Mouse (Mus musculus) gastrocnemius, postnatal 25 days (tissue): ENCODE measurements at regions not wholly inside any gene's neighbourhood (a gene's known extent, or its start where the extent isn't known, plus 50 kb on each side); places are given as distances from the start of the nearest gene placed in this dataset.
"Not testable (repeated sequence)": the region's sequence is repeated elsewhere in the genome, so short reads cannot be mapped to it uniquely, and the experiment has no call there.

ENCODE experiments used
- DNase-seq: peaks from one replicate; pipeline ENCODE4 v3.0.0; 2022

DNA sequence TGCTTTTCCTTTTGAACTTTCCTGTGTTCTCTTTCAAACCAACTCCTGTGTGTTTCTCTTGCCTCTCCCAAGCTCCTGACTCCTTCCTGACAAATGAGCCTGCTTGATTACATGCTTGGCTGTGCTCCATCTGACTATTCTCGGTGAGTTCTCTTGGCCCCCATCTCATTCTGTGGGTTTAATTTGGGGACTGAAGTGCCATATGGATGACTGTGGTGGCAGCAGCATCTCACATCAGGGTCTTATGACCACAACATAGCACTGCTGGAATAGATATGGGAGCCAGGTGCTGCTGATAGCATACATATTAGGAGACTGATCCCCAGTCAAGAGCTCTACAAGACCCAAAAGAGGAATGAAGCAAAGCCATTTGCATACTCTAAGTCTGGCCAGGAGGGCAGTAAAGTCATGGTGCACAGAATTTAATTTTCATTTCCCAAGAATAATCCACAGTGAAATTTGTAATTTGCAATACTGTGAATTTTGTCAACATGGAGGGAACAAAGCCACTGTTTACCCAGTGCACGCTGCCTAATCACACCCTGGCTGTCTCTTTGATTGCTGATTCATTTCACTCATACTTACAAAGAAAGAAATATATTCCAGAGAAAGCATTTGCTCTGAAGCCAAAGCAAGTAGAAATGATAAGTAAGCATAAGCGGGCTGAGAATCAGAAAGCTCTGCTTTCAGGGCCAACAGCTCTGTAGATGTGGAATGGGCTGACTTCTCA is 1478.4 kb upstream of the Gm7489 start:
- no peak for DNase-seq

GRCm38 (mm10) chr15:52412869-52413771 is 1471.6 kb upstream of the Gm7489 start:
- peak; percentile 12 for DNase-seq

DNA sequence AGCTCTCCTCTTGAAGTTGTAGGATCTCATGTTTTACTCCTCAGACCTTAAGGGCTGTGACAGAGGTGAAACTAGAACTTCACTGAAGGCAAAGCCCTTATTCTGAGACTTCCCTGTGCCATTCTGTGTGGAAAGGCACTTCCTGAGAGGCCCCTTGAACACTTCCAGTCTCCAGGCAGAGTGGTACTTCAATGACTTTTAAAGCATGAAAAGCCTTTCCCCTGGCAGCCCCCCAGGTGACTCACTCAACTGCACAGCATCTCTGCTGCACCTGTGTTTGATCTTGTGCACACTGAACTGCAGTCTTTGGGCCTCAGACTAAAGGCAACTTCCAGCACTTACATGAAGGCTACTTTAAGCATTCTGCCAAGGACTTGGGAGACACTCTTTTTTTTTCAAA is 1458.7 kb upstream of the Gm7489 start:
- no peak for DNase-seq

DNA sequence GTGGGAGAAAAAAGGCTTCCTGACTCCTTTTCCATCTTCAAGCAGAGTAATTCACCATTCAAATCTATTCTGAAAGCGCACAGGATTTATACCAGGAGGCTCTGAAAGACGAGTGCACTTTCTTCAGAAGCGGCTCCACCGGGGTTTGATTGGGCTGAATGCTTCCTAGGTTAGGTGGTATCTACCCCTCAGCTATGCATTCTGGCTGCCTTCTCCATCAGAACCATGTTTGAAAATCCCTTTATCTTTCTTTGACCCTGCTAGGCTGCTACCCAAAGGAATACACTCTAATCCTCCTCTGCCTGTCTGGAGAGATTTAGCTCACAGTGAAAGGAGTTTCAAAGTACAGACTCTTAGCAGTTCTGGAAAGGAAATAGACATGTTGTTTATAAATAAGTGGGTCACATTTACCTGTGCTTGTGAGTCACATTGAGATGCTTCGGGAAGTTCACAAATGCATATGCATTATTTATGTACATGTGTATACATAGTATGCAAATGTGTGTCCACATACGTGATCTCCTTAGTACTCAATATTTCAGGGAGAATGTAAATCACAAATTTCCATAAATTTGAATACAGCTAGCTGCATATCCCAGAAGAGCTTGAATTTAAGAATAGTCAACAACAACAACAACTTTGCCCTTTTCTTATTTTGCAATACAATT is 1454.1 kb upstream of the Gm7489 start:
- no peak for DNase-seq

DNA sequence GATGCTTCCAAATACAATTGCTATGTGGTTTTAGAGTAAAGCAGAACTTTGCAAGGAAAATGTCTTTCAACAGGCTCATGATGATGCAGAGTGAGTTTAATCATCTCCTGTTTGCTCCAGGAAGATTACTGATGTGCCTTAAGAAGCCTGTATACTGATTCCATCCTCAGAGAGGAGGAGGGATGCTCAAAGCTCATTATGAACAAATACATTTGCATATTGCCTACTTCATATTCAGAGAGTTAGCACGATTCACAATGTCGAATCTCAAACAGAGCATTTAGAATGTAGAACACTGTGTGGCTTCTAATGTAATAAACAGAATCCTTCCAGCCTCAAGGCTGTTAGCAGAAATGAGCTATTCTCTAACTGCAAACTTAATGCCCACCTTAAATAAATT is 1451.1 kb upstream of the Gm7489 start:
- DNase-seq = no peak

- DNase-seq = no peak
These were observed 1446.3 kb upstream of the Gm7489 start for GRCm38 (mm10) chr15:52438403-52438802.

DNA sequence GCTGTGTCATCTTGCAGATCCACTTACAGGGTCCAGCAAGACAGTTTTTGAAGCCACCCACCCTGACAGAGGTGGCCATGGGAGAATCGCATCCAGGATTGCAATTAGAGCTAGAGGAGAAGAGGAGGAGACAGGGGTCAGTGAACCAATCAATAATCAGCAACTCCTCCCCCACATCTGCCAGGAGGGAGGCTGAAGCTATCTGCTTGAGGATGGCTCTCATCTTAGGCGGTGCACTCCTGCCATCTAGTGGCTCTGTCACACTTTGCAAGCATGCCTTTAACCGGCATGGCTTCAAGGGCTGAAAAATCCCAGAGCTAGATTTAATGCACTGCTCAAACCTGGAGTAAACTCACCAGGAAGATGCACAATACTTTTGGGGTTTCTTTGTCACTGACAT is 1425.9 kb upstream of the Gm7489 start:
- DNase-seq = peak; percentile 25

- no peak for DNase-seq
These were observed 1425.4 kb upstream of the Gm7489 start for GRCm38 (mm10) chr15:52459315-52459714.

- no peak for DNase-seq
These were observed 1420.2 kb upstream of the Gm7489 start for GRCm38 (mm10) chr15:52464226-52465138.

GRCm38 (mm10) chr15:52478124-52478523 is 1406.6 kb upstream of the Gm7489 start:
- DNase-seq = not testable (repeated sequence)

GRCm38 (mm10) chr15:52480834-52481233 is 1403.9 kb upstream of the Gm7489 start:
- no peak for DNase-seq

GRCm38 (mm10) chr15:52483598-52484165 is 1401.0 kb upstream of the Gm7489 start:
- no peak for DNase-seq

GRCm38 (mm10) chr15:52484276-52484675 is 1400.4 kb upstream of the Gm7489 start:
- DNase-seq = no peak

- DNase-seq = no peak
These were observed 1379.4 kb upstream of the Gm7489 start for GRCm38 (mm10) chr15:52505278-52505831.

DNA sequence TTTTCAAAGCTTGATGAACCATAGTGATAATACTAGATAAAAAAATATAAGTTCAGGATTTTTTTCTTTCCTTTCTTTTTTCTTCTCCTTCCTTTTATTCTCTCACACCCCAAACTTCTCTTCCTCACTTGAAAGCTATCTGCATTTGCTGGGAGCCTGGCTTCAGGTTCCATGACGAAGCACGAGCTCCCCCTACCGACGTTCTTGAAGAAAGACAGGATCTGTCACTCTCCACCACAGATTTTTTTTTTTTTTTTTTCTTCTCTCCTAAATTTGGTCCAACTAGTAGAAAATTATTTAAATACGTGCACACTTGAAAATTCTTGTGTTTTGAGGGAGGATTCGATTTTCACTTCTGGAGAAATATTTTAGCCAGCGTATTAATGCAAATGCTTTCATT is 1377.8 kb upstream of the Gm7489 start:
- no peak for DNase-seq

GRCm38 (mm10) chr15:52508609-52509008 is 1376.1 kb upstream of the Gm7489 start:
- DNase-seq = no peak

DNA sequence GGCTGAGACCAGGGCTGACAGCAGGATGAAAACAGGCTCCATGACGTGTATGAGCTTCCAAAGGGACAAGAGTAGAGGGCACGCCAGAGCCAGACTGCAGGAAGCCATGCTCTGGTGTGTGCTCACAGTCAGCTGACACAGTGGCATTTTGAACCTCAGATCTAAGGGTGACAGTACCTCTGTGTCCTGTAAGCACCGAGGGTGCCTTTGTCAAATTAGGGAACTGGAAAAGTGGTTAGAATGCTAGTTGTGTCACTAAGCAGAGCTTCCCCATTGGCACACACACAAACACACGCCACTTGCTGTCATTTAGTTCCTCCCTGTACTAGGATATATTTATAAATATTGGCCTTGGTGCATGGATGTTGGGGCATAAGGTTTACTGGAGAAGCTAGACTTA is 1374.6 kb upstream of the Gm7489 start:
- no peak for DNase-seq

GRCm38 (mm10) chr15:52536594-52536993 is 1348.1 kb upstream of the Gm7489 start:
- DNase-seq = no peak

GRCm38 (mm10) chr15:52558682-52559081 is 1326.0 kb upstream of the Gm7489 start:
- DNase-seq = no peak

GRCm38 (mm10) chr15:52564078-52564477 is 1320.6 kb upstream of the Gm7489 start:
- no peak for DNase-seq

GRCm38 (mm10) chr15:52565449-52565851 is 1319.3 kb upstream of the Gm7489 start:
- DNase-seq = no peak
